Mouse (Mus musculus): ENCODE results near the gene Igf1.

GRCm38 (mm10) chr10:87861104-87861455, 3.0 kb downstream of the Igf1 start:
- TF ChIP-seq POLR2A (IDR thresholded peaks at IDR 0.05; ENCODE audit: control insufficient read depth, low read depth, low read length) (no peak), CTCF (IDR thresholded peaks at IDR 0.05; ENCODE audit: control insufficient read depth, insufficient read depth, insufficient replicate concordance, low read depth, low read length) (no peak)

Data from testis, adult 2 months (tissue).